Mouse (Mus musculus) neutrophil, adult 5-6 weeks (primary cell): Measurements from ENCODE around the gene Wdr48. TPM values are rescaled to one million over a fixed set of nuclear protein-coding genes. Genes with fewer than 3 reads are reported as not detected.

Experiments used
- ATAC-seq: fragments of 151-379, 151-347 bp; 2 replicates; pipeline ENCODE4 v1.8.0; 2017; ENCODE audit warnings: mild to moderate bottlenecking, moderate TSS enrichment; ENCODE audit not compliant: insufficient number of reproducible peaks, poor library complexity, low FRiP score, severe bottlenecking; ENCODE audit errors: extremely low read depth
- total RNA-seq: library from RNA; stranded (forward); fragments of 200-1000 nt; gene quantifications from 2 replicates; pipeline ENCODE4 v1.2.3, GENCODE M21; 2017

The Wdr48 gene
- total RNA-seq, 1 experiment from 2014 or later = 90.0 TPM

DNA sequence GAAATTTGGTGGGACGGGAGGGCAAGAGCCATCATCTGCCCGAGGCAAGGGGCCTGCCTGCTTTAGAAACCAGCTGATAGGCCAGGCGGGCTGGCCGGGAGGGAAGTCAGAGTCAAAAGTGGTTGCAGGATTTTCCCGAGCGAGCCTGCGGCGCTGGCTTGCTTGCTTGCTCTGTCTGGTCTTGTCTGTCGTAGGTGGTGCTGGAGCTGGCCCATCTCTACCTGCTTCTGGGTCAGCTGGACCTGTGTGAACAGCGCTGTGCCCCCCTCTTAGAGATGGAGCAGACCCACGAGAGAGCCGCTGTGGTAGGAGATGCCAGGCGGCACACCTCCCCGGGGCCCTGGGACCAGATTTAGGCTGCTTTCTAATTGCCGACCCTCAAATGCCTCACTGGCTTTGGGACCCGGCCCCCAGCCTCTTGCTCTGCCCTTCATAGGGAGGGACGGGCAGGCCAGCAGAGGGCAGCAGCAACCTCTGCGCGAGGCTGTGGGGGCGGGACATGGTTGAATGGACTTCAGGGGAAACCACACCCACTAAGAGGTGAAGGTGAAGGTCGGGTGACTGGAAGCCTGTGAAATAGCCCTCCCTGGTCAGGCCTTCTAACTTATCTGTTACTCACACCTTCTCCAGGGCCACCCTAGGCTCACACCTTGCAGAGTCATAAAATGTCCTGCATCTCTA, 68.4 kb downstream of the Wdr48 start:
- ATAC-seq = peak; percentile 77

DNA sequence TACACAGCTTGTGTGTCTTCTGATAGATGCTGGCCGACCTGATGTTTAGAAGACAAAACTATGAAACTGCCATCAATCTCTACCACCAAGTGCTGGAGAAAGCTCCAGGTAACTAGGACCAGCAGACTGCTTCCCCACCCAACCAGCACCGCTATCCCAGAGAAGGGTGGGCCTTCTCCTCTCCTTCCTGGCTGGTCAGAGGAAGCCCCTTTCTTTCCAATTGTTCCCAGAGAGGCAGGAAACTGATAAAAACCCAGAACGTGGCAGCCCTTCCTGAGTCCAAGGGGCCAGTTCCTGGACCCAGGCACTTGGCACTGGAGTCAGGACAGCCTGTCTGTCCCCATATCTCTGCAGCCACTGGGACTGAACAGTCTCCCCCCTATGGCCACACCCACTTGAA, 69.5 kb downstream of the Wdr48 start:
- ATAC-seq = no peak

DNA sequence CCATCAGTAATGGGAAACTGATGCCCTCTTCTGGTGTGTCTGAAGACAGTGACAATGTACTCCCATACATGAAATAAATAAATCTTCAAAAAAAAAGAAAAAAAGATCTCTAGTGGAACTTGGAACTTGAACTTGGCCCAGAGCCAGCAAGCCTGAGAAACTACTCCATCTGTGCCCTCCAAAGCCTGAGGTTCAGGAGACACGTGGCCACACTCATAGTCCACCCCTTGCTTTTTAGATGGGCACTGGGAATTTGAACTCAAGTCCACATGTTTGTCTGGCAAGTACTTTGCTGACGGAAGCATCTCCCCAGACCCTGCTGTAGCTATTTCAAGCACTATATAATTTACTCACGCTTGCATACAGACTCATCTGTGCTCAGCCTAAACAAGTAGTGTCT, 70.5 kb downstream of the Wdr48 start:
- no peak for ATAC-seq

- no peak for ATAC-seq
Observed at GRCm38 (mm10) chr9:119966221-119966910, 71.7 kb downstream of the Wdr48 start.

GRCm38 (mm10) chr9:119969811-119970210, 75.1 kb downstream of the Wdr48 start:
- no peak for ATAC-seq

GRCm38 (mm10) chr9:119970221-119970620, 75.5 kb downstream of the Wdr48 start:
- ATAC-seq = no peak

- no peak for ATAC-seq
Observed at GRCm38 (mm10) chr9:119970763-119971656, 76.3 kb downstream of the Wdr48 start.

GRCm38 (mm10) chr9:119972166-119972565, 77.5 kb downstream of the Wdr48 start:
- no peak for ATAC-seq

GRCm38 (mm10) chr9:119972582-119972981, 77.9 kb downstream of the Wdr48 start:
- ATAC-seq = no peak

- ATAC-seq = no peak
Observed at GRCm38 (mm10) chr9:119973281-119973680, 78.6 kb downstream of the Wdr48 start.

DNA sequence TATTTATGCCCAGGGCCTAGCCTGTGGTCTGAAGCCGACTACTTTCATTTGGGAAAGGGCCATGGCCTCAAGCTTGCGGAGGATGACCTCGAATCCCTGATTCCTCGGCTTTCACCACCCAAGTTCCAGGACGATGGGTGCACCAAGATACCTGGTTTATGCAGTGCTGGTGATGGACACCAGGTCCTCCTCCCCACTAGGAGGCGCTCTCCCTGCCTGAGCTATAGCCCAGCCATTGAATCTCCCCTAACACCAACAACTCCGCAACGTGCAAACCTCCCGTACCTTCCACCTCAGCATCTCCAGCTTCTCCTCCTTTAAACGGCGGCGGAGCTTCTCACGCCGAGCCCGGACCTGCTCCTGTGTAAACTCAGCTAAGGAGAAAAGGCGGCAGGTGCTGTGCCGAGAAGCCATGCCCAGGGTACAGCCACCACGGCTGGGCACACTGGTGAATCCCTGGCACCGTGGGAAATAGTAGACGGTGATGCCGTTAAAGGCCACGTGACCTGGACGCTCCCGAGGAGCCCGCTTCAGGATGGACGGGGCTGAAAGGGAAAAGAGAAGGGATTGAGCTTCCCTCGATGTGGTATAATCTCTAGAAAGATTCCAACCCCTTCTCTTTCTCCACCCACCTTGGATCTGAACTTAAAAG, 79.3 kb downstream of the Wdr48 start:
- ATAC-seq = no peak

DNA sequence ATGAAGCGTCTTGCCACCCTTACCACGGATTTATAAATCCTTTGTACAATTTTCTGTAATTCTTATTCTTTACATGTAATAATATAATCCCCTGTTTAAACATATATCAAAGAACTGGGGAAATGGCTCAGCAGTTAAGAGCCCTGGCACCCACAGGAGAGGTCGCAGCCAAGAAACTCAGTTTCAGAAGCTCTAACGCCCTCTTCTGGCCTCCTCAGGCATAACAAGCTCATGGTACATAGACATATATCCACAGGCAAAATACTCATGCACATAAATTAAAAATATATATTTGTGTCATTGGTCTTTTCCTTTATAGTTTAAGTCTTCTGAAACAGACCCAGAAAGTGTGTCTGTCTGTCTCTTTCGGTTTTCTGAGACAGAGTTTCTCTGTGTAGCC, 79.9 kb downstream of the Wdr48 start:
- ATAC-seq = no peak

GRCm38 (mm10) chr9:119975286-119975685, 80.6 kb downstream of the Wdr48 start:
- no peak for ATAC-seq

Other genes starting within 250 kb of the Wdr48 start
- not detected in 2 replicates for gene Scn10a, start 175.6 kb upstream of the Wdr48 start, total RNA-seq
- gene Scn11a, start 69.4 kb upstream of the Wdr48 start, total RNA-seq = not detected in 2 replicates
- 1.7 and 3.6 TPM in 2 replicates for gene Gorasp1, start 42.7 kb downstream of the Wdr48 start, total RNA-seq
- gene Ttc21a, start 42.7 kb downstream of the Wdr48 start, total RNA-seq = 0.35 TPM in 1 of 2 replicates, not detected in the other
- gene Csrnp1, start 89.8 kb downstream of the Wdr48 start, total RNA-seq = 105 and 114 TPM in 2 replicates
- gene Xirp1, start 128.7 kb downstream of the Wdr48 start, total RNA-seq = not detected in 2 replicates
- gene Cx3cr1, start 175.0 kb downstream of the Wdr48 start, total RNA-seq = 12.9 and 15.5 TPM in 2 replicates
- gene Ccr8, start 197.2 kb downstream of the Wdr48 start, total RNA-seq = not detected in 2 replicates
- 25.1 and 29.1 TPM in 2 replicates for gene Slc25a38, start 215.5 kb downstream of the Wdr48 start, total RNA-seq
- 1,686 and 1,792 TPM in 2 replicates for gene Rpsa, start 232.8 kb downstream of the Wdr48 start, total RNA-seq